15 mouse cellular contexts compared by ENCODE assay signal in genomic region chr9:66102668-66103067, GRCm38 (mm10).
"Had no signal": no experiment of that assay in that cellular context is flagged by ENCODE, and none has a peak within 500 bp of the region (broad histone marks: within the 10 kb centered on the region; RNA-seq: fewer than 3 reads in every experiment).

No protein-coding gene starts in this region.

- H3K27ac ChIP-seq: liver, embryonic 15.5 days; lung, embryonic 15.5 days; macrophage; midbrain, embryonic 12.5 days; neural tube, embryonic 12.5 days had no signal

- H3K4me1 ChIP-seq: lung, embryonic 15.5 days; midbrain, embryonic 12.5 days; neural tube, embryonic 12.5 days had no signal

- H3K9ac ChIP-seq: liver, embryonic 15.5 days; liver, postnatal 0 days; lung, embryonic 15.5 days; midbrain, embryonic 12.5 days; neural tube, embryonic 12.5 days had no signal

- DNase-seq: liver, postnatal 0 days; lung, adult 2 months; lung, postnatal 14 days; lung, postnatal 36 days; midbrain, embryonic 14.5 days; thymus, adult 18-20 months; thymus, postnatal 14 days; thymus, postnatal 36 days had no signal

- H3K4me3 ChIP-seq: liver, embryonic 15.5 days; lung, embryonic 15.5 days; megakaryocyte, embryonic 14.5 days; midbrain, embryonic 12.5 days; neural tube, embryonic 12.5 days had no signal

- H3K4me2 ChIP-seq: liver, embryonic 15.5 days; lung, embryonic 15.5 days; midbrain, embryonic 12.5 days; neural tube, embryonic 12.5 days had no signal

- H3K27me3 ChIP-seq: liver, embryonic 15.5 days; lung, embryonic 15.5 days; megakaryocyte, embryonic 14.5 days; midbrain, embryonic 12.5 days; neural tube, embryonic 12.5 days had no signal

- ATAC-seq: liver, postnatal 0 days; lung, postnatal 0 days had no signal

- H3K9me3 ChIP-seq: liver, embryonic 15.5 days; lung, embryonic 15.5 days; megakaryocyte, embryonic 14.5 days; midbrain, embryonic 12.5 days; neural tube, embryonic 12.5 days had no signal
